Mouse (Mus musculus) activated CD4-positive, CD25-positive, alpha-beta regulatory T cell (primary cell): ENCODE data around the gene A630010A05Rik. TPM values are rescaled to one million over a fixed set of nuclear protein-coding genes. Genes with fewer than 3 reads are reported as not detected.

Source experiments
- polyA plus RNA-seq, 2 experiments: library from polyadenylated mRNA; unstranded; fragments of 100-300 nt; shearing (Covaris generic); gene quantifications; one replicate each; pipeline ENCODE4 v1.2.1; 2017

Gene A630010A05Rik
- under 1 TPM in 1 of 2 experiments, not detected in 1; 0.17 TPM for polyA plus RNA-seq

DNA sequence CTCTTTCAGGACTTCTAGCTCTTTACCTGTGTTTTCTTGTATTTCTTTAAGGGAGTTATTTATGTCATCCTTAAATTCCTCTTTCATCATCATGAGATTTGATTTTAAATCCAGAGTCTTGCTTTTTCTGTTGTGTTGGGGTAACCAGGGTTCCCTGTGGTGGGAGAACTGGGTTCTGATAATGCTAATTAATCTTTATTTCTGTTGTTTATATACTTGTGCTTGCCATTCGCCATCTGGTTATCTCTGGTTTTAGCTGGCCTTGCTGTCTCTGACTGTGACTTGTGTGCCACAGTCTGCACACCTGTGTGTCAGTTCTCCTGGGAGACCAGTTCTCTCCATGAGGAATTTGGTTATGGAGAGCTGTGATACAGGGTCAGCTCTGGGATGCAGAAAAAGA lies at the start of gene A630010A05Rik:
TSS of gene A630010A05Rik (plus strand) at position 301 of the 400 bp plus-strand sequence.

Other genes starting within 250 kb of the A630010A05Rik start
- 100 to 1,000 TPM; 106 to 130 TPM for gene Fopnl, start 244.9 kb upstream of the A630010A05Rik start, polyA plus RNA-seq
- 10 to 100 TPM; 18.7 to 20.1 TPM for gene Abcc1, start 200.8 kb upstream of the A630010A05Rik start, polyA plus RNA-seq